Mouse (Mus musculus) large intestine, adult 2 months (tissue): ENCODE data around the gene Rgs3. TPM values are rescaled to one million over a fixed set of nuclear protein-coding genes. Genes with fewer than 3 reads are reported as not detected.

Experiments
- DNase-seq: peaks from one replicate; pipeline ENCODE4 v3.0.0-alpha.2; 2012; ENCODE audit warnings: low read depth, low spot score
- WGBS: fragments of 180-500 bp; shearing (Covaris S2); methylation state at CpG from one replicate; pipeline ENCODE4 v1.1.7; 2018; 5-methylcytosine and 5-hydroxymethylcytosine counted together
- polyA plus RNA-seq: library from polyadenylated mRNA; depleted of rRNA; stranded (reverse); fragments of >200 nt; gene quantifications from 2 replicates; pipeline ENCODE4 v1.2.3, GENCODE M21; 2012

The Rgs3 gene
- polyA plus RNA-seq, 1 experiment, result 43.0 TPM

DNA sequence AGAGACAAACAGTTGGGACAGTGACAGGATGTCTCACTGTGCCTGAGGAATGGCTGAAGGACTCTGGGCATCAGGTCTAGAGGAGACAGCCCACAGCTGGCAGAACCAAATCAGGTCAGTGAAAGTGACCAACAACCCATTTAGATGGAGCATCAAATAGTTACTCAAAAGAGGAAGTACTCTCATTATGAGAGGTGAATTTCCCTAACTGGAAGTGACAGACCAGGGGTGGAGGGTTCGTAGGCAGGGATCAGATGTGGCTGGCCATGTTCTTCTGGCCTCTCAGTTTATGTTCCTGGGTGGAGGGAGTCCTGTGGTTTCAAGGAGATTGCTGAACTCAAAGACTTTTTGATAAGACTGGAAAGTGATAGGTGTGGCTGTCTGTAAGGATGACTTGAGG lies 40.9 kb downstream of the Rgs3 start:
- WGBS, result 93% methylated on average over 1 of the region's 1 CpGs

DNA sequence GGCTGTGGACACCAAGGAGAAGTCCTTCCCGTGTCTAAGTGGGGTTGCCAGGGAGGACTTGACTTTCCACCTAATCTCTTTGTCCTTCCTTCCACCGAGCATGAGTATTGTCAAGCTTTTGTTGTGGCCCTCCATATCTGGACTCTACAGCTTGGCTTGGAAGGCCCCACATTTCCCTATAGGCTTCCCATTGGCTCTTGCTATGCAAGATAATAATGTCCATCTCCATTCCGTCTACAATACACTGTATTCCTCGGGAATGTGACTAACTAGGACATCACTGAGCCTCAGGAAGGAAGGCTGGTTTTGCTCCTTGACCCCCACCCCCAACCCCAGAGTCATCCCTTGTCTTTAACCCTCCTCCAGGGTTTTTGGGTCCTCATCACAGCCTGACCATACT lies 44.0 kb downstream of the Rgs3 start:
- WGBS, result 90% methylated on average over 4 of the region's 4 CpGs
- DNase-seq, result no peak

More for the DNA sequence above, 40.9 kb downstream of the Rgs3 start:
- DNase-seq, result no peak

DNA sequence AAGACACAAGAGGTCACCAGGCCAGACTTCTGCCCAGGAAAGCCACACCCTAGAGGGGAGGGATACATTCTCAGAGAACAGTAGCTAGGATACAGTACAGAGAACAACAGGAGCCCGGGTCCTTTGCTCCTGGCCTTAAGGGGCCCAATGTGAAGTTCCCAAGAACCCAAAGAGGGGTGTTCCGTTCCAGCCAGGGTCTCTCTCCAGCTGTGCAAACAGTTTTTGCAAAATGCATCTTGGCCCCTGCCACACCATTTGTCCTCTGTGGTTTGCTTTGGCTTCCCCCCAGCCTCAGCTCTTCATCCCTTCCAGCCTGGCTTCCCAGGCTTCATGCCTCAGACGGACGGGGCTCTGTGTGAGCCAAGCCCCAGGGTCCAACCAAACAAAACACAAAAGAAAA lies 44.4 kb downstream of the Rgs3 start:
- WGBS, result 71% methylated on average over 4 of the region's 4 CpGs
- no peak for DNase-seq

DNA sequence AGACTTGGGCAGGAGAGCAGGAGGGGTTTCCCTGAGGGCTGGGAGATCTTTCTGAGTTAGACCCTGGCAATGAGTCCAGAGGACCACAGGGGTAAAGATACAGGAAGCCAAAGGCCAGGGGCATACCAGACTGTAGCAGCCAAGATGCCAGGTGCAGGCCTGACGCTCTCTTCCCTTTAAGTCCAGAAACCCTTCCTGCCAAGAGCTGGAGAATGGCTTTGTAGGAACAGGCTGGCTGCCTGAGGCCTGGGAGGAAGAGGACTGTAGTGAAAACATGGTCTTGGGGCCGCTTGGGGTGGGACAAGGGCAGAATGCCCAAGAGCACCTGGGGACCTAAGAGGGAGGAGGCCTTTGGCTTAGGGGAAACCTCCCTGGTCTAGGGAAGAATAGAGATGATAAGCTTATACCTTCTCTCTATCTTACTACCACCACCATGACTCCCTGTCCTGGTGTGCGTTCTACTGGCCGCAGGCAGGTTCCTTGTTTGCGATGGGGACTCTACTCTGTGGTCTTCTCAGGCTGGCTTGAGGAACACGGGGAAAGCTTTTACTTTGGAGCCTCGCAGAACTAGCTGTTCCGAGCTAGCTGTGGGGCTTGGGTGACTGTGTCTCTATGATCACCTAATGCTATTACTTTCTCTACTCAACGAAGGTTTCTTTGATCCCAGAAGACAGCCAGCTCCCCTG lies 46.4 kb downstream of the Rgs3 start:
- 90% methylated on average over 9 of the region's 9 CpGs for WGBS

DNA sequence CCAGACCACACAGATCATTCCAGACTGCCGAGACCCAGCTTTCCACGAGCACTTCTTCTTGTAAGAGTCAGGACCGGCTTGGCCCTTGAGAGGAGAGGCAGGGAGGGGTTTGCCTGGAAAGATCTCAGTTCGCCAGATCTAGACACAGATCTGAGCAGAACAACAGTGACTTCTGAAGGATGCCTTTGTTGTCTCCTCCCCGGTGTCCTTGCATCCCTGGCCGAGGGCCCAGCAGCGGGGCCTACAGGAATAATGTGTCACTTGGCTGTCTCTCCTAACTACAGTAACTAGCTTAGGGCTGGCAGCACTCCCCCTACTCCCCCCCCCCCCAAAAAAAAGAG lies 46.9 kb downstream of the Rgs3 start:
- WGBS, result 69% methylated on average over 7 of the region's 7 CpGs

More for the DNA sequence above, 46.4 kb downstream of the Rgs3 start:
- no peak for DNase-seq

DNA sequence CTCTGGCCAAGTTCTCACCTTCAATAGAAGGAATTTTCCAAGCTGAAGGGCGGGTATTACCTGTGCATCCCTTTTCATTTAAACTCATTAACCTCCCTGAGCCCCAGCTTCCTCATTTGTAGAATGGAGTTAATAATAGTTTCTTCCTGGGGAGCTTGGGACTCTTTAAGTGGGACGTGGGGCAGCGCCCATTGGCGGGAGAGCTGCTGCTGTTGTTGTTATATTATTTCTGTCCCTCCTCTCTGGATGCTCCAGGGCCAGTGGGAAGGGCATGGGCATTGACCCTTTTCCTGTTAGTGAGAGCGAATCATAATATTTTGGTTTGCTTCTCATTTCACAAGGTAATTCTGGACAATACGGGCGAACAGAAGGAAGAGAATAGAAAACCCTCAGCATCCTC lies 47.3 kb downstream of the Rgs3 start:
- no peak for DNase-seq
- WGBS, result 81% methylated on average over 7 of the region's 7 CpGs

More for the DNA sequence above, 46.9 kb downstream of the Rgs3 start:
- no peak for DNase-seq

DNA sequence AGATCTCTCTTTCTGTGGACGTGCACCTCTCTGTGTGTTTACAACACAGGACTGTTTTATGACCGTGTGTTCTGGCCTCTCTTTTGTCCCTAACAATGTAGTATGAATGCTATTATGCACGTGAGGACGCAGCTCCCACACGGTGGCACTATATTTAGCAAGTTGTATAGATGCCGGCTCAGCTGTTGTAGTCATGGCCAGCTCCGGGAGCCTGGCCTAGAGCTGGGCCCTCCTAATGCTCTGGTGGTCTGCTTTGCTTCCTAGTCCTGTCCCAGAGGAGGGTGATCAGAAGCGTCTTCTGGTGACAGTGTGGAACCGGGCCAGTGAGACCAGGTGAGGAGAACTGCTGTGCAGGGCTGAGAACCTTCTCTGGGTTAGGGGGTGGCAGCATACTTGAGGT lies 47.7 kb downstream of the Rgs3 start:
- 31% methylated on average over 9 of the region's 9 CpGs for WGBS
- DNase-seq, result no peak

DNA sequence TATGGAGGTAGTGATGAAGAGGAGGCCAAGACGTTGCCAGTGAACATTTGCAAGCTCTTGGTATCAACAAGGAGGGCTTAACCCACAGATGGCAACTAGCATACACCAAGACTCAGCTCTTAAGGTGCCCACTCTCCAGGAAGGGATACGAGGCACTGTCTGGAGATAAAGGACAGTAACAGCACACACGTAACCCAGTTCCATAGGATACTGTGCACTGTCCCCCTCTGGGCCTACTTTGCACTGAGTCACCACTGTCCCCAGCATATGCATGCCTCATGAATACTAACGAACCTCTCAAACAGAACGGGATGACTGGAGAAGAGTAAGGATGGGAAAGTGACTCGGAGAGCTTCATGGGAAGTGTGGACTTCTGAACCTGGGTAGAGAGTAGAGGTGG lies 48.2 kb downstream of the Rgs3 start:
- WGBS, result 57% methylated on average over 6 of the region's 6 CpGs

DNA sequence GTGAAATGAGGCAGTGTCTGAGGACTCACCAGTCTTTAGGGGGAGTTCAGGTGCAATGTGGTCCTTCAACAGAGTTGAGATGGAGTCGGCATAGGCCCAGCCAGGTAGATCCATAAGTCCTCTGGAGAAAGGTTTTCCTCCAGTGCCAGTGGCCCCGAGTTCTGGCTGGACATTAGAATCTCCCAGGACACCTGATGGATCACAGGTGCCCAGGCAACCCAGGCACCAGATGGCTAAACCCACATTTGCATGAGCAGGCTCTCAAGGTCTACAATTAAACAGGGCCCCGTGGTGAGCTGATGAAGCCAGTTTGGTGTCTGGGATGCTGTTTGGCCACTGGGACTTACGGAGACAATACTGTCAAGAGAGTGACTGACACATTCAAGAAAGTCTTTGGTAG lies 49.7 kb downstream of the Rgs3 start:
- DNase-seq, result no peak
- 92% methylated on average over 4 of the region's 4 CpGs for WGBS

More for the DNA sequence above, 48.2 kb downstream of the Rgs3 start:
- DNase-seq, result no peak

DNA sequence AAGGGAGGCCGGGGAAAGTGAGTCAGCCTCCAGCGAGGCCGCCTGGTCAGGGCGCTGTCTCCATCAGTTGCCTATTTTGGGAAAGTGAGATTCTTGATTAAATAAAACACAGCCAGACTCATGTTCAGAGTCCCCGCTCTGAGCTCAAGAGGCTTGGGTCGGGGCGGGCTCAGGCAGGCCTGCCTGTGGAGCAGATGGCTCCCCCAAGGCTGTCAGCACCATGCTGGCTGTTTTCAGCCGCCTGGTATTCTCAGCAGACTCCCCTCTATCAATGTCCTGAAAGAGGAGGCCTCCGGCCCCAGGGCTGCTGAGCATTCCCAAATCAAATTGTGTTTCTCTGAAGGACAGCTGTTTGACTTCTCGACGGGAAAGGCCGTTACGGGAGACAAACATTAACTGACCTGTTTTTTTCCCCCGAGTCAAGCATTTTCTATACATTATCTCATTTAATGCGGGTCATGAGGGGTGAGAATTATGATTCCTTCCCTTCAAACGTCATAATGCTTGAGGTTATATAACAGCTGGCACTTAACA lies 50.6 kb downstream of the Rgs3 start:
- DNase-seq, result no peak
- WGBS, result 66% methylated on average over 16 of the region's 16 CpGs

DNA sequence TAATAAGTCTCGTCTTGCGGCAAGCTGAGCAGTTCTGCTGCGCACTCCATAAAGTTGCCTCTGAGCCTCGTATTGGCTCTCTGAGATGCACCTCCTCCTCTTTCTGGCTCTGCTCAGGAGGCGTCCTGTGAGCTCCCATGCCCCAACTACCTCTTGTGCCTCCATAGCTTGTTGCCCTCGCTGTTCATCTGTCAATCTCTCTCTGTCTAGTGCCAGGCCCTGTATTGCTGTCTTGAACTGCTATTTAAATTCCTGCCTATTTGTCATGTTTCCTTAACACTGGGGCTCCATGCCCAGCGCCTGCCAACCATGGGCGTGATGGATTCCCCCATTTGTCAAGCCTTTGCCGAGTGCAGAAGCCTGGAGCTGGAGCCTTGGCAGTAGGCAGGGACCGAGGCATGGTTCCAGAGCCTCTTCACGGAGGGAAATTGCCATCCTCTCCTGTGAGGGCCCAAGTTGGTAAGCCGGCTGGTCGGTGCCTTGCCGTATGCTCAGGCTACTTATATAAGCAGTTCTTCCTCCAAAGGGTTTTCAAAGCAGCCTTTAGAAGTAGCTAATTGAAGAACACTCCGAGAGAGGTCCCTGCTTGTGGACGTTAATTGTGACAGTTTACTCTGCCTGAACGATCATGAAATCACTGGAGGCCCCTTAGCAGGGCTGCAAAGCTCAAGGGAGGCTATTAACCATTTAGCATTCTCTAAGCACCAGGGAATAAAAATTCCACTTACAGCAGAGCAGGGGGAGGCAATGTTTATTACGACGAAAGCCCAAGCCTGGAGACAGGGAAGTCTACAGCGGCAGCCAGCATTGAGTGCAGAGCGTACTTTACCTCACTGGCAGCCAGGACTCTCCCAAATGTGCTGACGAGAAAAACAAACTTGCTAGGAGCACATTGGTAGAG lies 53.2 kb downstream of the Rgs3 start:
- WGBS, result 77% methylated on average over 22 of the region's 22 CpGs
- no peak for DNase-seq

DNA sequence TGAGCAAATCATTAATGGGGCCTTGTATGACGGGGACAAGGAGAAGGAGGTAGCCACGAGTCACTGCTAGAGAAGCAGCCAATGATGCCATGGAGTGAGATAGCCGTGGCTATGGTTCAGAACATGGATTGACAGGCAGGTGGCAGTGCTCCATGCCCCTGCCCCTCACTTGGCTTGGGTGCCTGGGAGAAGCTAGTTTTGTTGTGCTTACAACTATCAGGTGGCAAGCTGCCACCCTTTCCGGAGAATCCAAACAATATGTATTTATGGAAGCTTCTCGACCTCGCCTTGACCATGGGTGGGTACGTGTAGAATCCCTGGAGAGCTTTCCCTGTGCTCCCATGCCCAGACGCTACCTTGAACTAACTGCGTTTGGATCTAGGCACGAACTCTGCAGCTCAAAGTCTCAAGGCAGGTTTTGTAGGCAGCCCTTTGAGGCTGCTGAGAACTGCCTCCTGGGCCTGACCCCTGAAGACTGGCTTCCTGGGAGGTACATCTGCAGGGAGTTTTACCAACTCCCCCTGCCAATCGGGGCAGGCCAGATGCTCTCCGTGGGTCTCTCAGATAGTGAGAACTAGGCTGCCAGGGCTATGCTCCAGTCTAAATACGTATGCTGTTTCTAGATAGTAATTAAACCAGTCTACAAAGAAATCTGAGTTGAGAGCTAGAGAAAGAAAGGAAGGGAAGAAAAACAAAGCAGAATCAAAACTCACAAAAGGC lies 54.2 kb downstream of the Rgs3 start:
- 42% methylated on average over 13 of the region's 13 CpGs for WGBS
- no peak for DNase-seq

DNA sequence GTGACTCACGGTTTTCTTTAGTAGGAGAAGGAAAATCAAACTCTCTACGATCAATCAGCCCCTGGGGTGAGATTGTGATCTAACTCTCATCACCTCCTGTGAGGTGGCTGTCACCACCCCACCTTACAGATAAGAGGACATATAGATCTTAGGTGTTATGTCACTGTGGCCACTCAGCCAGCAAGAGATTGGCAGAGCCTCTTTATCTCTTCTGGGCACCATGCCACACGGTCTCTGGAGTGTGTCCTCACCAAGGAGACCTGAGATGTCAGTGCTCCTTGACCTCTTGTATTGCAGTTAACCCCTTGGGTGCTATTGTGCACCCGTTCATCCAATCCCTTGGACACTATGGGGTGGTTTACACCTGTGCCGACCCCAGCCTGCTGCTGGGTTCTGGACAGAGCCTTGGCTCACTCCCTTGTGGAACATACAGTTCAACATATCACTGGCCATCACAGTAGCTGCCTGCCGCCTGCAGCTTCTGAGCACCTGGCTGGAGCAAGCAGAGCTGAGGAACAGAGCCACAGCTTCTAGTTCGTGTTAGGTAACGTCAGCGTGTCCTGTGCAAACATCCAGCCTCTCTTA lies 58.3 kb downstream of the Rgs3 start:
- no peak for DNase-seq
- WGBS, result 42% methylated on average over 9 of the region's 9 CpGs

DNA sequence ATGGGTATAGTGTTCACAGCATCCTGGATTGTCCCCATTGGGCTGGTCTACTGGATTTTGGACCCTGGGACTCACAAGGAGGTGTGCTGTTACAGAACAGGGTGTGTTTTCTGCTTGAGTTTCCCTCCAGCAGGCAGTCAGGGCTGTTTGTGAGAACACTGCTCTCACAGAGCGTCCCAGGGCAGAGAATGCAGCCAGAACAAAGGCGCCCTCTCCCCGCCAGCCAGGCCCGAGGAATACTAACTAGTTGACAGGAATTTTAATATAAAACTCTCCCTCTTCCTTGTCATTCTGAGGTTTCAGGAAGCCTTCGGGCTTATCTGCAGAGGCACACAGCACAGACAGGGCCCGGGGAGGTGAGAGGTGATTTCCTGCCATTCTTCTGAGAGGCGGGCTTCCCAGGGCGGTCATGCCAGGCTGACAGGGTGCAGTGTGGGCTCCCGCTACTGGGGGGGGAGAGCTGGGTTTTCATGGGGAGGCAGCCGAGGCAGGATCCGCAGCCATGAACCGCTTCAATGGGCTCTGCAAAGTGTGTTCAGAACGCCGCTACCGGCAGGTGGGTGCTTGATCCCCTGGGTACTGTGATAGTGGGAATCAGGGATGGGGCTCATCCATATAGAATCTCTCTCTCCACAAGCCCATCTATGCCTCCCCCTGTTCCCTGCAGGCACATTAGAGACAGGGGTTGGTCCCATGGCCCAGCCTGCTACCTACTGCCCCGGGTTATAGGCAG lies 59.8 kb downstream of the Rgs3 start:
- DNase-seq, result no peak
- 55% methylated on average over 16 of the region's 16 CpGs for WGBS

DNA sequence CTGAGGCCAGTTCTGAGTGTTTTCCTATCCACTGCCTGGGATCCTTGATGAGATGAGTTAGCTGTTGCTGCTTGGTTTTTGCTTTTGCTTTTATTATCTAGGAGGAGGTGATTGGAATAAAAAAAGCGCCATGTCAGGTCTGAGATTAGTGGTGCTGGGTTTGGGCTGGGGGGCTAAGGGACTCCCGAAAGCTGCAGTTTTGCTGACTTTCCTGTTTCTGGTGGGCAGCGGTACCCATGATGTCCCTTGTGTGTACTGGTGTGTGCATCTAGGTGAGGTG lies 60.3 kb downstream of the Rgs3 start:
- DNase-seq, result no peak
- 97% methylated on average over 3 of the region's 3 CpGs for WGBS

DNA sequence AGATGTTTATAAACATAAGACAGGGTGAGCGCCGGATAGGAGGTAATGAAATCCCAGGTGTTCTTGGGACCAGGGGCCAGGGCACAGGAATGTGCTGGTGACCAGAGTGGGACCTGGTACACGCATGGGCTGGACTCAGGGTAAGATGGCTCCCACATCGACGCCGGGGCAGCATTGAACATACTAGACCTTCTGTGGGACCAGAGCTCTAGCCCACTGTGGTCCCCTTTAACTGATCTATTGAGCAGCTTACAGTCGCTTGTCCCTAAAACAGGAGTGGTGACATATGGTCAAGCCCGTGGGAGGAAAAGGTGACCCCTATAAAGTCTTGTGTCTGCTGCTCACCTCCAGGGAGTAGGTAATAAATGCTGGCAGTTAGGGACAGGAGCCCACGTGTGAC lies 61.5 kb downstream of the Rgs3 start:
- DNase-seq, result no peak
- 90% methylated on average over 9 of the region's 9 CpGs for WGBS

DNA sequence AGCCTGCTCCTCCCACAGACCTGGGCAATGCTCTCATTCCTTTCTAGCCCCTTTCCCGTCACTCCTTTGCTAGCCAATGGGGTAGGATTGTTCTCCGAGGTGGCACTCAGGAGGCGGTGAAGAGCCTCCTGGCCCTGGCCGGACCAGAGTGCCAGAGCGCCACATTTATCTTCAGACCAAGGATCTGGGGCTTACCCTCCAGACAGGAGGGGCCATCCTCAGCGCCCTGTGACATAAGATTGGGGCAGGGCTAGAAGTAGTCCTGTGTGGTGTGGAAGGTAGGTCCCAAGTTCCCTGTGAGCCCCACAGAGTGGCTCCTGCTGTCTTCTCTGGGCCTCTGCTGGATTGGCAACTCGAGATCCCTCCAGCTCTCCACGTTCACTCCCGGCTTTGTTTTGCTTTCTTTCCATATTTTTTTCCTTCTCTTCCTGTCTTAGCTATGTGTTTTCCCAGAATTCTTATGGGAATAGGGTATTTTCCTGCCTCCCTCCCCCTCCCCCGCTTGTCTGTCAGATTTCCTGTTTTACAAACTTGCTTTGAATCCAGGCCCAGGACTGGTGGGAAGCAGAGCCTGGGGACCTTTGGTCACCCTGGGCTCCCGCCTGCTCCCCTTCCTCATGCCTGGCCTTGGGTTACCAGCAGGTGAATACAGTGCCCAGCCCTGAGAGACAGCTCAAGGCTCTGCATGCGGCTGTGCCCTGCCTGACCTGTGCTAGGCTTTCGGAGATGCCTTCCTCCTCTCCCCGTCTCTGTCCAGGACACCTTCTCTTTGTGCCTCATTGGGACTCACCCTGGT lies 62.4 kb downstream of the Rgs3 start:
- no peak for DNase-seq
- WGBS, result 78% methylated on average over 14 of the region's 14 CpGs

DNA sequence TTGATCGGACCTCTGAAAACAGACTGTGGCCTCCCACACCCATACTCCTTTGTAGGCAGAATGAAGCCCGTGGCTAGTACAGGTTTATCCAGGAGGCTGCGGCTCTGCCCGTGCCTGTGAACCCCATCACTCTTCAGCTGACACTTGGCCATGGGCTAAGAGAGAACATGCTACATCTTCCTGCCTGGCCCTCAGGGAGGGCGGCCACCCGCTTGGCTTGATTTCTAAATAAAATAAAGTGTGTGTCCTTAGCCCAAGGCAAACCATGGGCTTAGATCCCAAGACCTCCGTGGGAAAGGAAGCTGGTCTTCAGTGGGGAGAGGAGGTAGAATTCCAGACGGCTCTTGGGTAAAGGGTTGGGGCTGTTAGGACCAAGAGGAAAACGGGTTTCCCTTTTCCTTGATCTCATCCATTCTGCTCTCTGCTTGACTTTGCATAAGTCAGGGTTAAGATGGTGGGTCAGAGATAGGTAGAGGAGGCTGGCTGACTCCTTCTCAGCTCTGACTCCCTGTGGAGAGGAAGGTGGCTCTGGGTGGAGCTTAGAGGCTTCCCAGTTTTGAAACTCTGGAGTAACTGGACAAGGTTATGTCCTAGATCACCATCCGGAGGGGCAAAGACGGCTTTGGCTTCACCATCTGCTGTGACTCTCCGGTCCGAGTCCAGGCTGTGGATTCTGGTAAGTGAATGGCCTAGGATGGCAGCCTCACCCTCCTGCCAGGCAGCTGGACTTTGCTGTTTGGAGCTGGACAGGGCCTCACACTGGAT lies 63.8 kb downstream of the Rgs3 start:
- WGBS, result 90% methylated on average over 13 of the region's 13 CpGs
- no peak for DNase-seq
